Mouse (Mus musculus) adipocyte (in vitro differentiated cells): Measurements from ENCODE around the gene A030003K21Rik.
"Not testable (repeated sequence)": the region's sequence is repeated elsewhere in the genome, so short reads cannot be mapped to it uniquely, and the experiment has no call there.

ENCODE experiments used
- DNase-seq: peaks from one replicate; pipeline ENCODE4 v3.0.0-alpha.2; 2016; ENCODE audit warnings: low spot score

A030003K21Rik gene

DNA sequence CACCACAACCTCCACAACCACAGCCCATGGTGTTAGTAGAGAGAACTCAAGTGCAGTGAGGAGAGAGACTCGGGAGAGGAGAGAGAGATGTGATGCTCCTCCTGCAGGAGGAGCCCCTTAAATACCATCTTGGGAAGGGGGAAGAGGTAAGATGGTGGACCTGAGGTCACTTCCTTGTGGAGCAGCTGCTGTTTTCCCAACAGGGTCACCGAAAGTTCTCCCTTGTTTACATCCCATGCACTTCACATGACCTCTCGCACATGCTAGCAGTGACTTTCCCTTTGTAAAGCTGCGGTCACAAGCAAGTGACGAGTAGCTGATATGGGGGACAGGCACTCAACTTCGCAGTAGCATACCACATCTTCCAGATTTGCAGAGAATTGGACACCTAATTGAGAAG, at the start of gene A030003K21Rik:
A030003K21Rik (minus strand) TSS at position 94 of the 400 bp plus-strand sequence.
- DNase-seq = not testable (repeated sequence)

- DNase-seq = no peak
Observed at GRCm38 (mm10) chr1:82992093-82992492, 48.9 kb upstream of the A030003K21Rik start.

GRCm38 (mm10) chr1:82991596-82991995, 48.4 kb upstream of the A030003K21Rik start:
- DNase-seq = no peak

GRCm38 (mm10) chr1:82991062-82991461, 47.9 kb upstream of the A030003K21Rik start:
- no peak for DNase-seq

- DNase-seq = peak; percentile 86
Observed at GRCm38 (mm10) chr1:82987530-82988198, 44.5 kb upstream of the A030003K21Rik start.

- DNase-seq = no peak
Observed at GRCm38 (mm10) chr1:82986738-82987137, 43.5 kb upstream of the A030003K21Rik start.

DNA sequence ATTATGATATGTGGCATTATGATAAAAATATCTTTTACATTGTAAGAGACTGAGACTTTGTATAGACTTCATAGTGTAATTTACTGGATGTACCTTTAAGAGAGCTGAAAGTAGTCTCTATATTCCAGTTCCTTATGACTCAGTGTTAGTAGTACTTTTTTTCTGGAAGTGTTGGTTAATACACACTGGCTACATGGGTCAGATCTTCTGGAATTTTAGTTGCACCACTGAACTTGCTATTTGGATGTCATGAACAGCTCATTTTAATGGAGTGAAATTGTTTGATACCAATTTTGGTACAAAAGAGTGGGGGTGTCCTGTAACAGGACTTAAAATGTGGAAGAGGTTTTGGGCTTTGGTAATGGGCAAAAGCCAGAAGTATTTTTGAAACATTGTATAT, 34.7 kb upstream of the A030003K21Rik start:
- no peak for DNase-seq

DNA sequence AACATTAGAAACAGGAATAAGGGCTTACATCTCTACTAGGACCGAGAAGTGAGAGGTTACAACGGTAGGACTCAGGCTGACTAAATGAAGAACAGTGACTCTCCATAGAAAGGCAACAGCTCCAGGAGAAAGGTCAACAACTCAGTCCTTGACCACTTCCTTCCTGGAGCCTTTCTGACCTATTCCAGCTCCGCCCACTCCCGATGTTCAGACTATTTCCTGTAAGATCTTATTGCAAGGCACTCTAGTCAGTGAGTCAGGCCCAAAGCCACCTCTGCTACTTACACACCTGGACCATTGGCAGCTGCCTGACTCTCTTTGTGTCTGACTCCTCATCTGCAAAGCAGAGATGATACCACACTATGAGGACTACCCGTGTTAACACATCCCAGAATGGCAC, 32.6 kb upstream of the A030003K21Rik start:
- DNase-seq = no peak

- DNase-seq = no peak
Observed at GRCm38 (mm10) chr1:82974342-82974741, 31.2 kb upstream of the A030003K21Rik start.

DNA sequence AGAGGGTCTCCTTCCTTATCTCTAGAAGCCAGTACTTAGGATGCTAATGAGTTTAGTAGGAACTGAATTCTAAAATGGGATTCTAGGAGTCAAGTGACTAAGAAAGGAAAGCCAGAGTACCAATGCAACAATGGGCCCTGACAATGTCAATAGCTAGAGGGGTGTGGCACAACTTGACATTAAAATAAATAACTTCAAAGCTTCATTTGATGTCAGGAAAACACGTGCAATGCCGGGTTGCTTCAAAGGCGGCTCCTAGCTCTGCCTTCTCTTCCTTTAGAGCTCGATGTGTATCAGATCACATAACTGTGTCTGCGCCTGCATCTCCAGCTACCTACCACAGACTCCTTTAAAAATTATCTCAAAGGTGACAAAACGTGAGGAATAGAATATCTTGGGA, 30.7 kb upstream of the A030003K21Rik start:
- no peak for DNase-seq

DNA sequence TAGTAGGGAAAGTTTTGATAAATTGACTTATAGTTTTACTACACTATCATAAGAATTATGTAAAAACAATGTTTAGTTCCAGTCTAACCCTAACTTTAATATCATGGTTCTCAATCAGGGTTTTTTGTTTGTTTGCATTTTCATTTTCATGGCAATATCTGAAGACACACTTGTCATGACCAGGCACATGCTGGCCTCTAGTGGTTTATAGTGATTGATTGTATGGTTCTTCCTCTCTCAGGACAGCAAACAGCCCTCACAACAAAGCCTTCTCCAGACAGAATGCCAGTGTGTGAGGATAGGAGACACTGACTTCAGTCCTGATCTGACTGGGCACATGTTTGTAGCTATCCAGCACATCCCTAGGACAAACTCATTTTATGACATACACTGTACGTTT, 30.1 kb upstream of the A030003K21Rik start:
- DNase-seq = peak; percentile 21

- DNase-seq = peak; percentile 16
Observed at GRCm38 (mm10) chr1:82972046-82972445, 28.9 kb upstream of the A030003K21Rik start.

GRCm38 (mm10) chr1:82966413-82966812, 23.2 kb upstream of the A030003K21Rik start:
- no peak for DNase-seq

GRCm38 (mm10) chr1:82959870-82960385, 16.7 kb upstream of the A030003K21Rik start, which contains the start of gene Gm47955:
Gene Gm47955 (plus strand): TSS chr1:82960286.
- no peak for DNase-seq

- DNase-seq = not testable (repeated sequence)
Observed at GRCm38 (mm10) chr1:82955913-82956312, 12.7 kb upstream of the A030003K21Rik start, which contains the start of gene Gm7544. Gene Gm7544 (minus strand): TSS chr1:82956013.

- DNase-seq = no peak
Observed at GRCm38 (mm10) chr1:82948601-82949000, 5.4 kb upstream of the A030003K21Rik start.

GRCm38 (mm10) chr1:82946029-82946428, 2.8 kb upstream of the A030003K21Rik start:
- not testable (repeated sequence) for DNase-seq

GRCm38 (mm10) chr1:82942505-82942904, 683 bp downstream of the A030003K21Rik start:
- DNase-seq = not testable (repeated sequence)

DNA sequence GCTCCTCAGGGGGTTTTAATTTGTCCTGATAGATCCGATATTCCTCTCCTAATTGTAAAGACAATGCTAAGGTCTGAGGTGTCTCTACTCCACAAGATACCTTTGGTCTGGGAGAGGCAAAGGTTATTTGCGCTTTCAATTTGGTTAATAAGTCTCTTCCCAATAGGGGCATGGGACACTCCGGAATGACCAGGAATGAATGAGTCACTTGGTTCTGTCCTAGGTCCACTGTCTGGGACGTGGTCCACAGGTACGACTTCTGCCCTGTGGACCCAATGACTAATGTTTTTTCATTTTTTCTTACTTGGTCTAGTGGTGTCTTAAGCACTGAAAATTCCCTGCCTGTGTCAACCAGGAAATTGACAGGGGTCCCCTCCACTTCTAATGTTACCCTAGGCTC, 4.5 kb downstream of the A030003K21Rik start:
- DNase-seq = no peak

GRCm38 (mm10) chr1:82931326-82931725, 11.9 kb downstream of the A030003K21Rik start, which contains the start of gene Gm6217:
Gene Gm6217 (minus strand): TSS chr1:82931399.
- not testable (repeated sequence) for DNase-seq

DNA sequence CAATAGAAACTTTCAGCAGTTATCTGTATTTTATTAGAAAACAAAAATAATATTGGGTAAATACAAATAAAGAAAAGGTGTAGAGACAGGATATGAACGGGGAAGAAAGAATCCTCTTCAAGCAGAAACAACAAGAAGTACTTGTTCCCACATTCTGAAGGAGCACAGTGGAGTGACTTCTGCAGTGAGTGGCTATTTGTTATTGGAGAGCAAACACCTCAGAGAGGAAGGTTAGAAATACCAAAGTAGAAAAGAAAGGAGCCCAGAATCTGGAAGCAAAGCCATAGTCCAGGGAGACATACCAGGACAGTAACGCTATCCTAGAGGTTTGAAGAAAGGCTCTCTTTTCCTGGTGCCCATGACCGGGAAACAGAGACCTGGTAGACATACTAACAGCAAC, 12.6 kb downstream of the A030003K21Rik start:
- DNase-seq = not testable (repeated sequence)

DNA sequence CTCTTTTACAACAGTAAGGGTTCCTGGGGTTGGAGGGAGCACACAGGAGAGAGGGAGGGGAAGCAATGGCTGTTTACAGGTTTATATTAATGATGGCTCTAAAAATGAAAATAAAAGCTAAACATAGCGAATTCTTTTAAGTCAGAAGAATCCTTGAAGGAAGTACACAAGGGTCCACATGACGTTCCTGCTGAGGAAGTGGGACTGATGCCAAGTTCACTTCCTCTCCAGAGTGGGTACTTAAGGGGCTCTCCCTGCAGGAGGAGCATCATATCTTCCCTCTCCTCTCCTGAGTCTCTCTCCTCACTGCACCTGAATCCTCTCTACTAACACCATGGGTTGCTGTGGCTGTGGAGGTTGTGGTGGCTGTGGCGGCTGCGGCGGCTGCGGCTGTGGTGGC, 18.5 kb downstream of the A030003K21Rik start, which contains the start of gene A030014E15Rik:
A030014E15Rik (plus strand) TSS at position 268 of the 400 bp plus-strand sequence.
- DNase-seq = no peak

- DNase-seq = not testable (repeated sequence)
Observed at GRCm38 (mm10) chr1:82913434-82913833, 29.8 kb downstream of the A030003K21Rik start.
